Mouse (Mus musculus): ENCODE measurements around the gene Washc3. TPM values are rescaled to one million over a fixed set of nuclear protein-coding genes. Genes with fewer than 3 reads are reported as not detected.

Gene Washc3
- total and polyA plus RNA-seq, 2 experiments from 2014 or later = 14.7 to 45.0 TPM

DNA sequence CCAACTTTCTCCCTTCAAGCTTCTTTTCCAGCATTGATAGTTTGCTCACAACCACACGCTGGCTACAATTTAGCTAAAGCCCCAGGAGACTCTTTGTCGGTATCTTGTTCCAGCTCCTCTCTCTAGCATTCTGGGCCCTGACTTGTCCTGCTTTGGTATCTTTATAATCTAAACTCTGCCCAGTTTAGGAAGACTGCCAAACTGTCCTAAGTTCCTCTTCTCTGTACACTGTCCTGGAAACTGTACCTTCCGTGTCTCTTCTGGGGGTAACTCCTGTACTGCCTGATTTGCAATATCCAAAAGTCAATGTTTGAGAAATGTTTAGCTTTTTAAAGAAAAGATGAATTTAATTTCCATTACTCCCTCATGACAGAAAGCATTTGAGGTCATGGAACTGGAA lies 49.4 kb downstream of the Washc3 start:
- ATAC-seq = 0 out of 2 replicates have a peak, but pooled peaks have one; percentile 29
- Histone ChIP-seq H3K9me3 (ENCODE audit: low read length) (no peaks in the 10 kb centered on the region), H3K36me3 (ENCODE audit: insufficient read depth, low read length) (no peaks in the 10 kb centered on the region), H3K4me3 (ENCODE audit: low read length) (no peak overlapping the region), H3K4me2 (ENCODE audit: low read depth, low read length) (no peak overlapping the region), H3K4me1 (ENCODE audit: insufficient read depth, low read length) (no peaks in the 10 kb centered on the region), H3K9ac (replicated peaks; ENCODE audit: low read length) (no peak overlapping the region), H3K27ac (no peak overlapping the region), H3K27me3 (ENCODE audit: insufficient read depth, low read length) (no peaks in the 10 kb centered on the region)
- no peak for DNase-seq (ENCODE audit: low spot score)
- no peak for TF ChIP-seq CTCF (IDR thresholded peaks at IDR 0.05; ENCODE audit: low read depth)
- 69% methylated on average over 3 of the region's 3 CpGs for WGBS

DNA sequence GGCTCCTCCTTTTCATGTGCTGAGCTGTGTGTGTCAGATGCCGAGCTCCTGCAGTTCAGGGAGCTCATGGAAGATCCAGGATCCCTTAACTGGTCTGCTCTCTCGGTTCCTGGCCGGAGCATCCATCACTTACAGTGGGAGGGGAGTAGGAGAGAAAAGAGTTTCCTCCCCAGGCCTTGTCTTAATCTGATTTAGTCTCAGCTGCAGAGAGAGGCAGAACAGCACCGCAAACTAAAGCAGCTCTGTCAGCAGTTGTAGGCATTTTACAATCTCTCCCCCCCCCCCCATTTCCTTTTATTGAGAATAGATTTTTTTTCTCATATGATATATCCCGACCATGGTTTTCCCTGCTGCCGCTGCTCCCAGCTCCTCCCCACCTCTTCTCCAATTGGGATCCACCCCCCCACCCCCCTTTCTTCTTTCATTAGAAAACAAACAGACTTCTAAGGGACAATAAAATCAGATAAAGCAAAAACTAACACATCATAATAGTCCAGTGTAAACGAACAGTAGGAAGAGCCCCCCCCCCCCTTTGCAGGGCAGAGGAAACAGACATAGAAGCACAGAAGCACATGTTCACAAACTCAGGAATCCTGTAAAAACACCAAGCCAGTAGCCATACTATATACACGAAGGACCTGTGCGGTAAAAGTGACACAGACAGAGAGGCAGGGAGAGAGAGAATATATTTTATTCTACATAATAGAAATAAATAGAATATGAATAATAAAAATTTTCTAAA lies 51.4 kb downstream of the Washc3 start:
- no peaks in the 10 kb centered on the region for H3K36me3 ChIP-seq (ENCODE audit: insufficient read depth, low read length)
- H3K9me3 ChIP-seq (ENCODE audit: low read length) = no peaks in the 10 kb centered on the region
- no peak for DNase-seq (ENCODE audit: low spot score)
- H3K27me3 ChIP-seq (ENCODE audit: insufficient read depth, low read length) = no peaks in the 10 kb centered on the region
- TF ChIP-seq CTCF (IDR thresholded peaks at IDR 0.05; ENCODE audit: low read depth) = no peak
- H3K4me2 ChIP-seq (ENCODE audit: low read depth, low read length) = no peak overlapping the region
- WGBS = 74% methylated on average over 9 of the region's 9 CpGs
- H3K4me1 ChIP-seq (ENCODE audit: insufficient read depth, low read length) = no peaks in the 10 kb centered on the region
- no peak overlapping the region for H3K9ac ChIP-seq (replicated peaks; ENCODE audit: low read length)
- no peak for ATAC-seq
- H3K4me3 ChIP-seq (ENCODE audit: low read length) = no peak overlapping the region
- H3K27ac ChIP-seq = no peak overlapping the region

DNA sequence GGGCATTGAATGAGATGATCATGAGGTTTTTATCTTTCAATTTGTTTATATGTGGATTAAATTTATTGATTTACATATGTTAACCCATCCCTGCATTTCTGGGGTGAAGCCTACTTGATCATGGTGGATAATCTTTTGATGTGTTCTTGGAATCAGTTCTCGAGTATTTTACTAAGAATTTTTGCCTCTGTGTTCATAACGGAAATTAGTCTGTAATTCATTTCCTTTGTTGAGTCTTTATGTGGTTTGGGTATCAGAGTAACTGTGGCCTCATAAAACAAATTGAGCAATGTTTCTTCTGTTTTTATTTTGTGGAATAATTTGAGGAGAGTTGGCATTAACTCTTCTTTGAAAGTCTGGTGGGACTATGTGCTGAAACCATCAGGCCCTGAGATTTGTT lies 54.7 kb downstream of the Washc3 start:
- no peak for TF ChIP-seq CTCF (IDR thresholded peaks at IDR 0.05; ENCODE audit: low read depth)
- H3K27ac ChIP-seq = no peak overlapping the region
- H3K9me3 ChIP-seq (ENCODE audit: low read length) = no peaks in the 10 kb centered on the region
- DNase-seq (ENCODE audit: low spot score) (no peak), ATAC-seq (no peak)
- H3K27me3 ChIP-seq (ENCODE audit: insufficient read depth, low read length) = no peaks in the 10 kb centered on the region
- no peak overlapping the region for H3K4me2 ChIP-seq (ENCODE audit: low read depth, low read length)
- no peak overlapping the region for H3K4me3 ChIP-seq (ENCODE audit: low read length)
- H3K4me1 ChIP-seq (ENCODE audit: insufficient read depth, low read length) = no peaks in the 10 kb centered on the region
- WGBS = 90% methylated on average over 2 of the region's 2 CpGs
- no peaks in the 10 kb centered on the region for H3K36me3 ChIP-seq (ENCODE audit: insufficient read depth, low read length)
- H3K9ac ChIP-seq (replicated peaks; ENCODE audit: low read length) = no peak overlapping the region

DNA sequence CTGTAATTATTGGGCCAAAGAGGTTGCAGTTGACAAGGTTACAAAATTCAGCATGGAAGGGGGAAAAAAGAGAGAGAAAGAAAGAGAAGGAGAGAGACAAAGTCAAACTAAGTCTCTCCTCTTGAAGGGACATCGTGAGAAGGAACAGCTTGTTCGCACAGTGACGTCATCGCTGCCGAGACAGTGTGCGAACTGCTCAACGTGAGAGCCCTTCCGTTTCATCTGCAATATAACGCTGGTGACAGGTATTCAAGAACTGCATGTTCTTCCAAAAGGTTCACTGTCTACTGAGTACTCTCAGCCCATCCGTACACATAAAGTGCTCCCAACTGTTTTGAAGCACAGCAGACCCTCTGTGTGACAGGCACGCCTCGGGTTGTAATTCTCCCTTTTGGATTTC lies 59.4 kb downstream of the Washc3 start:
- no peaks in the 10 kb centered on the region for H3K9me3 ChIP-seq (ENCODE audit: low read length)
- ATAC-seq = no peak
- TF ChIP-seq CTCF (IDR thresholded peaks at IDR 0.05; ENCODE audit: low read depth) = no peak
- H3K27ac ChIP-seq = no peak overlapping the region
- no peak overlapping the region for H3K9ac ChIP-seq (replicated peaks; ENCODE audit: low read length)
- WGBS = 83% methylated on average over 12 of the region's 12 CpGs
- no peak overlapping the region for H3K4me2 ChIP-seq (ENCODE audit: low read depth, low read length)
- no peaks in the 10 kb centered on the region for H3K27me3 ChIP-seq (ENCODE audit: insufficient read depth, low read length)
- H3K4me1 ChIP-seq (ENCODE audit: insufficient read depth, low read length) = no peaks in the 10 kb centered on the region
- H3K4me3 ChIP-seq (ENCODE audit: low read length) = no peak overlapping the region
- H3K36me3 ChIP-seq (ENCODE audit: insufficient read depth, low read length) = no peaks in the 10 kb centered on the region
- no peak for DNase-seq (ENCODE audit: low spot score)

DNA sequence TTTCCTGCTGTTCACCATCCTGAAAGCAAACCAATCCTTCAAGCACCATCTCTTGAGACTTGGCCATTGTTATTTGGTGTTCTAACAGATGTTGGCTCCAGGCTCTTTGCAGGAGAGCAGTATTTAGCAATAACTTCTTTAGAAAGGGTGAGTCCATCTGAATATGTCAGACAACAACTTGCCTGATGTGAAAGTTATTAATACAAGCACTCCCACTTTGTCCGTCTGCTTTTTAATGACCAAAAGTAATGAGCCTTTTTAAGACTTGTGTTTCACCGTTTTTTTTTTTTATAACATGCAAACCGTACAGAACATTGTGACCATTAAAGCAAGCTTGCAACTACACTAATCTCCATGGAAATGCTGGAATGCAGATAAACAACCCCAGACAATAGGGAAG lies 60.3 kb downstream of the Washc3 start:
- Histone ChIP-seq H3K4me1 (ENCODE audit: insufficient read depth, low read length) (no peaks in the 10 kb centered on the region), H3K4me3 (ENCODE audit: low read length) (no peak overlapping the region), H3K4me2 (ENCODE audit: low read depth, low read length) (no peak overlapping the region), H3K27ac (no peak overlapping the region), H3K27me3 (ENCODE audit: insufficient read depth, low read length) (no peaks in the 10 kb centered on the region), H3K9me3 (ENCODE audit: low read length) (no peaks in the 10 kb centered on the region), H3K36me3 (ENCODE audit: insufficient read depth, low read length) (no peaks in the 10 kb centered on the region), H3K9ac (replicated peaks; ENCODE audit: low read length) (no peak overlapping the region)
- no peak for ATAC-seq
- no peak for TF ChIP-seq CTCF (IDR thresholded peaks at IDR 0.05; ENCODE audit: low read depth)
- WGBS = 40% methylated on average over 3 of the region's 3 CpGs
- DNase-seq (ENCODE audit: low spot score) = no peak

DNA sequence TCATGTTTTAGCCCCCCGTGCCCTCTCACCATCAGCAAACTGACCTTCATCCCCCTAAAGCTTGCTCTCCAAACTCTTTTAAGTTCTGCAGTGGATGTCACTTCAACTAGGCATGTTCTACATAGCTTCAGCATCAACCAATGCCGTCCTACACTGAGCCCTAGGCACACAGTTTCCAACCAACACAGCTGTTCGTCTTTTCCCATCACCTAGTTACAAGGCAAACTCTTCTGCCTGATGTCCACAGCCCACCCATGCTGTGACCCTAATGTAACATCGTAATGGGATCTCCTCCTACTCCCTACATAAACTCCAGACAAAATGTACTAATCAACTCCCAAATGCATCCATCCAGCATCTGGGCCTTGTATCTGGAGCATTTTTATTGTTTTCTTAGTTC lies 62.5 kb downstream of the Washc3 start:
- Histone ChIP-seq H3K27ac (no peak overlapping the region), H3K4me1 (ENCODE audit: insufficient read depth, low read length) (no peaks in the 10 kb centered on the region), H3K4me2 (ENCODE audit: low read depth, low read length) (no peak overlapping the region), H3K9ac (replicated peaks; ENCODE audit: low read length) (no peak overlapping the region), H3K9me3 (ENCODE audit: low read length) (no peaks in the 10 kb centered on the region), H3K4me3 (ENCODE audit: low read length) (no peak overlapping the region), H3K27me3 (ENCODE audit: insufficient read depth, low read length) (no peaks in the 10 kb centered on the region), H3K36me3 (ENCODE audit: insufficient read depth, low read length) (no peaks in the 10 kb centered on the region)
- 86% methylated on average over 4 of the region's 4 CpGs for WGBS
- no peak for TF ChIP-seq CTCF (IDR thresholded peaks at IDR 0.05; ENCODE audit: low read depth)
- no peak for ATAC-seq
- DNase-seq (ENCODE audit: low spot score) = no peak

DNA sequence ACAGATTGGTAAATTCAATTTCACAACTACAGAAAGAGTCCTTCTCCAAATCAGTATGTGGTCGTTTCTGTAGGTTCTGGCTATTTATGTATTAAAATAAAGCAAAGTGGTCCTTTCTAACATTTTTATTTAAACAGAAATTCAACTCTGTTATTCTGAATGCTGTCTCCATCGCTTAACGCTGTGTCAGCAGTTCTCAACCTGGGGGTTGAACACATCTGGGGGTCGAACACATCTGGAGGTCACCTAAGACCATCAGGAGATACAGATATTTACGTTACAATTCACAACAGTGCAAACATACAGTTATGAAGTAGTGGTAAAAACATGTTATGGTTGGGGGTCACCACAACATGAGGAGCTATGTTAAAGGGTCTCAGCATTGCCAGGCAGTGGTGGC lies 73.2 kb downstream of the Washc3 start:
- no peak overlapping the region for H3K4me2 ChIP-seq (ENCODE audit: low read depth, low read length)
- ATAC-seq = no peak
- H3K4me3 ChIP-seq (ENCODE audit: low read length) = no peak overlapping the region
- 83% methylated on average over 5 of the region's 5 CpGs for WGBS
- no peaks in the 10 kb centered on the region for H3K9me3 ChIP-seq (ENCODE audit: low read length)
- TF ChIP-seq CTCF (IDR thresholded peaks at IDR 0.05; ENCODE audit: low read depth) = no peak
- no peak overlapping the region for H3K9ac ChIP-seq (replicated peaks; ENCODE audit: low read length)
- H3K36me3 ChIP-seq (ENCODE audit: insufficient read depth, low read length) = no peaks in the 10 kb centered on the region
- no peak overlapping the region for H3K27ac ChIP-seq
- no peaks in the 10 kb centered on the region for H3K4me1 ChIP-seq (ENCODE audit: insufficient read depth, low read length)
- DNase-seq (ENCODE audit: low spot score) = no peak
- no peaks in the 10 kb centered on the region for H3K27me3 ChIP-seq (ENCODE audit: insufficient read depth, low read length)
